Mouse (Mus musculus) cerebellum, adult 2 months (tissue): ENCODE results near the gene Olfr291. TPM values are rescaled to one million over a fixed set of nuclear protein-coding genes. Genes with fewer than 3 reads are reported as not detected.

Experiments used
- DNase-seq, 2 experiments: peaks; one replicate each; pipeline ENCODE4 v3.0.0; 2021
- H3K27ac ChIP-seq: fragments of 200-500 bp; 2 replicates; pipeline ENCODE4 v1.5.1; 2012; ENCODE audit warnings: low read length, control low read depth, inconsistent platforms; ENCODE audit not compliant: insufficient read depth
- H3K27me3 ChIP-seq: fragments of 200-500 bp; 2 replicates; pipeline ENCODE4 v1.6.1; 2012; ENCODE audit warnings: inconsistent platforms, mild to moderate bottlenecking, low read length, moderate library complexity; ENCODE audit not compliant: control insufficient read depth, insufficient read depth
- H3K4me1 ChIP-seq: fragments of 200-500 bp; 2 replicates; pipeline ENCODE4 v1.6.1; 2011; ENCODE audit warnings: low read length; ENCODE audit not compliant: control insufficient read depth, insufficient read depth
- H3K4me3 ChIP-seq: fragments of 200-500 bp; replicated peaks from 2 replicates; pipeline ENCODE3; 2011; ENCODE audit warnings: mild to moderate bottlenecking, low read depth, low read length, control low read depth; ENCODE audit not compliant: insufficient read depth
- CTCF ChIP-seq: fragments of 200-500 bp; IDR thresholded peaks from 2 replicates; pipeline ENCODE4 v1.5.1; 2011; ENCODE audit warnings: low read depth, mild to moderate bottlenecking, control low read depth, low read length, moderate library complexity, borderline replicate concordance; ENCODE audit not compliant: insufficient read depth
- POLR2A ChIP-seq: fragments of 200-500 bp; IDR thresholded peaks from 2 replicates; pipeline ENCODE4 v1.6.1; 2011; ENCODE audit warnings: low read length, control low read depth, borderline replicate concordance; ENCODE audit not compliant: insufficient read depth
- WGBS: fragments of 180-500 bp; shearing (Covaris S2); methylation state at CpG from one replicate; pipeline ENCODE4 v1.1.7; 2018; 5-methylcytosine and 5-hydroxymethylcytosine counted together
- polyA plus RNA-seq: library from polyadenylated mRNA; depleted of rRNA; stranded (reverse); fragments of >200 nt; gene quantifications from 2 replicates; pipeline ENCODE4 v1.2.3, GENCODE M21; 2012; rRNA removed

The Olfr291 gene
- not detected in 2 replicates for polyA plus RNA-seq

DNA sequence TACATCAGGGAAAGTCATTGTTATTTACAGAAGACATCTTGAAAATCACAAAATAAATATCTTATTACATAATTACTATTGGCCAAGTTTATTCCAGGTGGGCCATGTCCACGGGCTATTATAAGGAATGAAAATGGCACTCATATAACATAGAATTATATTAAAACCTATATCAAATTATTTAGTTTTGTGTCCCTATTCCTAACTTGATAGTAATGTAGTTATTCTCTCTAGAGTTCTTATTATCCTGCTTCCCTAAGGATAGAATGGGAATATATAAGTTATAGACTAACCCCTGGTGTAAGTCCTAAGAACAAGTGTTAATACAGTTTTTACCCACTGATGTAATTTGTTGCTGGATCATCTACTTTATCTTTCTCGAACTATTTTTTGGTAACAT is at the start of gene Olfr291:
TSS of gene Olfr291 (plus strand) at position 301 of the 400 bp plus-strand sequence.
- TF ChIP-seq POLR2A (no peak), CTCF (no peak)
- 80% methylated on average over 2 of the region's 2 CpGs for WGBS
- Histone ChIP-seq H3K27ac (no peak within 1 kb of the TSS), H3K27me3 (no peaks in the 10 kb centered on the region), H3K4me1 (no peaks in the 10 kb centered on the region), H3K4me3 (no peak within 1 kb of the TSS)
- no peak for DNase-seq

DNA sequence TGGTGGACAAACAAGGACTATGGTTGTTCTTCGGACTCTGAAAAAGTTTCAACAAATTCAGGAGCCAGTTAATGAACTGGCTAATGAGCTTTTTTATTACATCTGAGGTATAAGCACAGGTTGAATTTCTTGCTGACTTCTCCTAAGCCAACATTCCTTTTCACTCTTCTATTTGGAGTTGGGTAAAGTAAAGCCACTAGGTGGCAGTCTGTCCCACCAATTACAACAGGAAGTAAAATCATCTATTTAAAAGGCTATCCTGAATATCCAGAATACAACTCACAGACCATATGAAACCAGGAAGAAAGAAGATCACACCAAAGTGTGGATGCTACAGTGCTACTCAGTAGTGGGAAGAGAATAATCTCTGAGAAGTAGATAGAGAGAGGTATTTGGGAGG is 48.1 kb upstream of the Olfr291 start:
- Histone ChIP-seq H3K4me1 (no peaks in the 10 kb centered on the region), H3K27ac (no peak overlapping the region), H3K27me3 (no peaks in the 10 kb centered on the region), H3K4me3 (no peak overlapping the region)
- DNase-seq, result no peak
- no peak for TF ChIP-seq CTCF
- TF ChIP-seq POLR2A, result no peak
- WGBS, result 48% methylated on average over 1 of the region's 1 CpGs

DNA sequence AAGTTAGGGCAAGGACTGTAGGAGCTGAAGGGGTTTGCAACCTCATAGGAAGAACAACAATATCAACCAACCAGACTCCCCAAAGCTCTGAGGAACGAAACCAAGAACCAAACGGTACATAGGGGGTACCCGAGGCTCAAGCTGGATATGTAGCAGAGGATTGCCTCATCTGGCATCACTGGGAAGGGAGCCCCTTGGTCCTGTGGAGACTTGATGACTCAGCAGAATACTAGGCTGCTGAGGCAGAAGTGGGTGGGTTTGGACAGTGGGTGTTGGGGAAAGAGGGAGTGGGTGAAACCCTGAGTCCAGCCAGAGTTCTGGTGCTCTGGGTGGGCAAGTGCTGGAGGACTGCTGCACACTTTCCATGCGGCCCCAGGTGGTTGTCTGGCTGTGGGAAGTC is 47.2 kb upstream of the Olfr291 start:
- Histone ChIP-seq H3K27me3 (no peaks in the 10 kb centered on the region), H3K27ac (no peak overlapping the region), H3K4me1 (no peaks in the 10 kb centered on the region), H3K4me3 (no peak overlapping the region)
- DNase-seq, result no peak
- WGBS, result 73% methylated on average over 4 of the region's 4 CpGs
- TF ChIP-seq CTCF, result no peak
- TF ChIP-seq POLR2A, result no peak

DNA sequence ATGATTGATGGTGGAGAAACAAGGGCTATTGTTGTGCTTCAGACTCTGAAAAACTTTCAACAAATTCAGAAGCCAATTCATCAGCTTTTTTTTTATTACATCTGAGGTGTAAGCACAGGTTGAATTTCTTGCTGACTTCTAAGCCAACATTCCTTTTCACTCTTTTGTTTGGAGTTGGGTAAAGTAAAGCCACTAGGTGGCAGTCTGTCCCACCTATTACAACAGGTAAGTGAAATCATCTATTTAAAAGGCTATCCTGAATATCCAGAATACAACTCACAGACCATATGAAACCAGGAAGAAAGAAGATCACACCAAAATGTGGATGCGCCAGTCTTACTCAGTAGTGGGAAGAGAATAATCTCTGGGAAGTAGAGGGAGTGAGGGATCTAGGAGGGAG is 31.2 kb downstream of the Olfr291 start:
- no peak overlapping the region for H3K4me3 ChIP-seq
- TF ChIP-seq POLR2A, result no peak
- no peak for TF ChIP-seq CTCF
- no peak for DNase-seq
- WGBS, result 43% methylated on average over 1 of the region's 1 CpGs
- H3K27me3 ChIP-seq, result no peaks in the 10 kb centered on the region
- H3K4me1 ChIP-seq, result no peaks in the 10 kb centered on the region
- H3K27ac ChIP-seq, result no peak overlapping the region

Other genes with a start within 250 kb of the Olfr291 start
- 52.7 and 53.9 TPM in 2 replicates for gene Fah, start 246.8 kb upstream of the Olfr291 start, polyA plus RNA-seq
- gene Zfand6, start 163.6 kb upstream of the Olfr291 start, polyA plus RNA-seq, result 88.9 and 91.5 TPM in 2 replicates
- gene Vmn2r65, start 110.6 kb downstream of the Olfr291 start, polyA plus RNA-seq, result not detected in 2 replicates
- not detected in 2 replicates for gene Vmn2r66, start 158.7 kb downstream of the Olfr291 start, polyA plus RNA-seq